Mouse (Mus musculus): ENCODE measurements around the gene Slc16a6. TPM values are rescaled to one million over a fixed set of nuclear protein-coding genes. Genes with fewer than 3 reads are reported as not detected.

Gene Slc16a6
- polyA plus RNA-seq, 1 experiment, result 4.3 TPM

- TF ChIP-seq MYOG (IDR thresholded peaks at IDR 0.05; ENCODE audit: control insufficient read depth in 1 of 3, insufficient read depth in 1 of 3, insufficient read length in 2 of 3, low read depth in 2 of 3), result no peak
- TF ChIP-seq MYOD1 (IDR thresholded peaks at IDR 0.05; ENCODE audit: control insufficient read depth in 1 of 3, insufficient read length in 2 of 3, low read depth in 2 of 3), result no peak
- TF ChIP-seq MAX (IDR thresholded peaks at IDR 0.05; ENCODE audit: low read depth), result no peak
- no peak for TF ChIP-seq POLR2AphosphoS2 (IDR thresholded peaks at IDR 0.05; ENCODE audit: insufficient read length, low read depth)
- no peak for TF ChIP-seq USF1 (IDR thresholded peaks at IDR 0.05; ENCODE audit: low read depth)
- TF ChIP-seq TCF3 (IDR thresholded peaks at IDR 0.05; ENCODE audit: insufficient read length, low read depth), result no peak
- no peak for TF ChIP-seq CEBPB (IDR thresholded peaks at IDR 0.05; ENCODE audit: insufficient read depth, poor library complexity, severe bottlenecking)
- no peak for TF ChIP-seq E2F4 (IDR thresholded peaks at IDR 0.05; ENCODE audit: insufficient read depth)
- no peak for TF ChIP-seq REST (IDR thresholded peaks at IDR 0.05; ENCODE audit: insufficient read depth, insufficient read length)
- no peak for TF ChIP-seq SRF (IDR thresholded peaks at IDR 0.05; ENCODE audit: control insufficient read depth, insufficient read length, low read depth)
- no peak for TF ChIP-seq TCF12 (IDR thresholded peaks at IDR 0.05; ENCODE audit: insufficient read depth, poor library complexity, severe bottlenecking)
- TF ChIP-seq POLR2A (IDR thresholded peaks at IDR 0.05; ENCODE audit: insufficient read length, low read depth), result no peak
- no peaks in the 10 kb centered on the region for H3K36me3 ChIP-seq (ENCODE audit: control insufficient read depth, insufficient read depth)
- no peaks in the 10 kb centered on the region for H3K79me2 ChIP-seq (ENCODE audit: control insufficient read depth, insufficient read depth)
- H3K4me3 ChIP-seq, result no peak overlapping the region
- no peak overlapping the region for H3K4me2 ChIP-seq (ENCODE audit: low read depth)
- no peak overlapping the region for H3ac ChIP-seq (ENCODE audit: control insufficient read depth, insufficient read length)
- no peaks in the 10 kb centered on the region for H3K27me3 ChIP-seq (ENCODE audit: control insufficient read depth, insufficient read depth, insufficient read length)
Measured at GRCm38 (mm10) chr11:109477606-109478380, 4.4 kb upstream of the Slc16a6 start.

- H3K4me3 ChIP-seq, result no peak overlapping the region
- no peak for TF ChIP-seq REST (IDR thresholded peaks at IDR 0.05; ENCODE audit: insufficient read depth, insufficient read length)
- TF ChIP-seq POLR2A (IDR thresholded peaks at IDR 0.05; ENCODE audit: insufficient read length, low read depth), result no peak
- no peak for TF ChIP-seq USF1 (IDR thresholded peaks at IDR 0.05; ENCODE audit: low read depth)
- no peak for TF ChIP-seq SRF (IDR thresholded peaks at IDR 0.05; ENCODE audit: control insufficient read depth, insufficient read length, low read depth)
- TF ChIP-seq MYOD1 (IDR thresholded peaks at IDR 0.05; ENCODE audit: control insufficient read depth in 1 of 3, insufficient read length in 2 of 3, low read depth in 2 of 3), result no peak
- no peak for TF ChIP-seq CEBPB (IDR thresholded peaks at IDR 0.05; ENCODE audit: insufficient read depth, poor library complexity, severe bottlenecking)
- TF ChIP-seq TCF3 (IDR thresholded peaks at IDR 0.05; ENCODE audit: insufficient read length, low read depth), result no peak
- H3ac ChIP-seq (ENCODE audit: control insufficient read depth, insufficient read length), result no peak overlapping the region
- no peaks in the 10 kb centered on the region for H3K79me2 ChIP-seq (ENCODE audit: control insufficient read depth, insufficient read depth)
- H3K4me2 ChIP-seq (ENCODE audit: low read depth), result no peak overlapping the region
- no peaks in the 10 kb centered on the region for H3K36me3 ChIP-seq (ENCODE audit: control insufficient read depth, insufficient read depth)
- H3K27me3 ChIP-seq (ENCODE audit: control insufficient read depth, insufficient read depth, insufficient read length), result no peaks in the 10 kb centered on the region
Measured at GRCm38 (mm10) chr11:109476653-109477052, 3.3 kb upstream of the Slc16a6 start.

GRCm38 (mm10) chr11:109476241-109476640 is 2.8 kb upstream of the Slc16a6 start:
- TF ChIP-seq REST (IDR thresholded peaks at IDR 0.05; ENCODE audit: insufficient read depth, insufficient read length) (no peak), CEBPB (IDR thresholded peaks at IDR 0.05; ENCODE audit: insufficient read depth, poor library complexity, severe bottlenecking) (no peak), E2F4 (IDR thresholded peaks at IDR 0.05; ENCODE audit: insufficient read depth) (no peak)
- H3K27me3 ChIP-seq (ENCODE audit: control insufficient read depth, insufficient read depth, insufficient read length), result no peaks in the 10 kb centered on the region
- no peak overlapping the region for H3K4me2 ChIP-seq (ENCODE audit: low read depth)
- no peak overlapping the region for H3K4me3 ChIP-seq
- no peaks in the 10 kb centered on the region for H3K36me3 ChIP-seq (ENCODE audit: control insufficient read depth, insufficient read depth)
- no peak overlapping the region for H3ac ChIP-seq (ENCODE audit: control insufficient read depth, insufficient read length)
- no peaks in the 10 kb centered on the region for H3K79me2 ChIP-seq (ENCODE audit: control insufficient read depth, insufficient read depth)

- Histone ChIP-seq H3K79me2 (ENCODE audit: control insufficient read depth, insufficient read depth) (no peaks in the 10 kb centered on the region), H3ac (ENCODE audit: control insufficient read depth, insufficient read length) (no peak overlapping the region), H3K36me3 (ENCODE audit: control insufficient read depth, insufficient read depth) (no peaks in the 10 kb centered on the region), H3K4me2 (ENCODE audit: low read depth) (no peak overlapping the region), H3K27me3 (ENCODE audit: control insufficient read depth, insufficient read depth, insufficient read length) (no peaks in the 10 kb centered on the region), H3K4me3 (no peak overlapping the region)
- no peak for TF ChIP-seq MAX (IDR thresholded peaks at IDR 0.05; ENCODE audit: low read depth)
- no peak for TF ChIP-seq TCF3 (IDR thresholded peaks at IDR 0.05; ENCODE audit: insufficient read length, low read depth)
- TF ChIP-seq REST (IDR thresholded peaks at IDR 0.05; ENCODE audit: insufficient read depth, insufficient read length), result no peak
- TF ChIP-seq MYOD1 (IDR thresholded peaks at IDR 0.05; ENCODE audit: control insufficient read depth in 1 of 3, insufficient read length in 2 of 3, low read depth in 2 of 3), result no peak
- no peak for TF ChIP-seq SRF (IDR thresholded peaks at IDR 0.05; ENCODE audit: control insufficient read depth, insufficient read length, low read depth)
- no peak for TF ChIP-seq POLR2AphosphoS2 (IDR thresholded peaks at IDR 0.05; ENCODE audit: insufficient read length, low read depth)
- TF ChIP-seq USF1 (IDR thresholded peaks at IDR 0.05; ENCODE audit: low read depth), result no peak
- TF ChIP-seq MYOG (IDR thresholded peaks at IDR 0.05; ENCODE audit: control insufficient read depth in 1 of 3, insufficient read depth in 1 of 3, insufficient read length in 2 of 3, low read depth in 2 of 3), result no peak
Measured at GRCm38 (mm10) chr11:109475717-109476116, 2.3 kb upstream of the Slc16a6 start.

GRCm38 (mm10) chr11:109474836-109475235 is 1.4 kb upstream of the Slc16a6 start:
- Histone ChIP-seq H3ac (ENCODE audit: control insufficient read depth, insufficient read length) (no peak overlapping the region), H3K4me2 (ENCODE audit: low read depth) (no peak overlapping the region), H3K79me2 (ENCODE audit: control insufficient read depth, insufficient read depth) (no peaks in the 10 kb centered on the region), H3K4me3 (no peak overlapping the region), H3K27me3 (ENCODE audit: control insufficient read depth, insufficient read depth, insufficient read length) (no peaks in the 10 kb centered on the region), H3K36me3 (ENCODE audit: control insufficient read depth, insufficient read depth) (no peaks in the 10 kb centered on the region)
- no peak for TF ChIP-seq SRF (IDR thresholded peaks at IDR 0.05; ENCODE audit: control insufficient read depth, insufficient read length, low read depth)
- no peak for TF ChIP-seq POLR2AphosphoS2 (IDR thresholded peaks at IDR 0.05; ENCODE audit: insufficient read length, low read depth)
- no peak for TF ChIP-seq MYOD1 (IDR thresholded peaks at IDR 0.05; ENCODE audit: control insufficient read depth in 1 of 3, insufficient read length in 2 of 3, low read depth in 2 of 3)
- no peak for TF ChIP-seq CEBPB (IDR thresholded peaks at IDR 0.05; ENCODE audit: insufficient read depth, poor library complexity, severe bottlenecking)
- no peak for TF ChIP-seq E2F4 (IDR thresholded peaks at IDR 0.05; ENCODE audit: insufficient read depth)
- no peak for TF ChIP-seq REST (IDR thresholded peaks at IDR 0.05; ENCODE audit: insufficient read depth, insufficient read length)
- no peak for TF ChIP-seq MYOG (IDR thresholded peaks at IDR 0.05; ENCODE audit: control insufficient read depth in 1 of 3, insufficient read depth in 1 of 3, insufficient read length in 2 of 3, low read depth in 2 of 3)
- no peak for TF ChIP-seq POLR2A (IDR thresholded peaks at IDR 0.05; ENCODE audit: insufficient read length, low read depth)
- TF ChIP-seq TCF3 (IDR thresholded peaks at IDR 0.05; ENCODE audit: insufficient read length, low read depth), result no peak
- no peak for TF ChIP-seq USF1 (IDR thresholded peaks at IDR 0.05; ENCODE audit: low read depth)

Data from myocyte (in vitro differentiated cells).